Mouse (Mus musculus) heart, postnatal 25 days (tissue): ENCODE results near the gene Rftn2. TPM values are rescaled to one million over a fixed set of nuclear protein-coding genes. Genes with fewer than 3 reads are reported as not detected.

Source experiments
- DNase-seq: peaks from one replicate; pipeline ENCODE4 v3.0.0; 2022; ENCODE audit warnings: low spot score
- intact Hi-C: fragments of 180-260 bp; cut with DNase I; formaldehyde crosslinking; loops from one replicate; pipeline ENCODE4 v1.15.1; 2025
- total RNA-seq, 2 experiments: library from RNA; stranded (reverse); gene quantifications; 2 replicates each; pipeline ENCODE4 v1.2.3; 2021

Gene Rftn2
- total RNA-seq, result 10 to 100 TPM; 14.2 to 14.4 TPM

DNA sequence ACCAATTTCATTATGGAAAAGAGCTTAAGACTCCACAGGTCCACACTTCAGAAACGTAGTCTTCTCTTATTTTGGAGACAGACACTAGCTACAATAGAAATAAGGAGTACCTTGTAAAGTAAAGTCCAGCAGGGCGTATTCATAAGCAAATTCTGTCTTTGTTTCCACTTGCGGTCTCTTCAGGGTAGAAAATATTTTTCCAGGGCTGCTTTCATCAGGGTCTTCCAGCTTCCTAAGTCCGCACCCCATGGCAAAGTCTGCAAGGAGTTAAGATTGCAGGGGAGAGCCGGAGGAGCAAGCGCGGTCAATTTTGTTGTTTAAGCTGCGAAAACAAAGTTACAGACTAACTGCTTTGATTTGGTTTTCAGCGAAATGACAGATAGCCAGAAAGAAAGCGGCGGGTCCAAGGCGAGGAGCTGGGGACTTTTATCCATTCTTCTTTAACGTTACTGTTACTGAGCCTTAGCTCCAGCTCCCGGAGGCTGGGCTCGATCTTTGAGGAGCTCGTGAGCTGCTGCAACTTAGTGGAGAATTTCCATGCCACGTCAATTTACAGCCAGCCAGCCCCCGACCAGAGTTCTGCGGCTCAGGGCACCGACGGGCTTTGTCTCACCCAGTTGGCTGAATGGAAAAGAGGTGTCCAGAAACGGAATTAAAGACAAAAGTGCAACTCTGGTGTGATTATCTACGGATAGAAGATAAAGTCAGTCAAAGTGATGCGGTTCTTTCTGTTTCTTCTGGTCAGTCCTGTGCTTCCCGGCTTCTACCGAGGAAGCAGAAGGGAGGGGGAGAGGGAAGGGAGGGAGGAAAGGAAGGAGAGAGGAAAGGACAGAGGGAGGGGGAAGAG, at the start of gene Rftn2:
TSS of gene Rftn2 (minus strand) at position 772 of the 847 bp plus-strand sequence.
- no peak for DNase-seq
- intact Hi-C loops, result no loop called here

- no peak for DNase-seq
- intact Hi-C loops, result no loop called here
Measured at GRCm38 (mm10) chr1:55265447-55265846, 38.9 kb upstream of the Rftn2 start.

DNA sequence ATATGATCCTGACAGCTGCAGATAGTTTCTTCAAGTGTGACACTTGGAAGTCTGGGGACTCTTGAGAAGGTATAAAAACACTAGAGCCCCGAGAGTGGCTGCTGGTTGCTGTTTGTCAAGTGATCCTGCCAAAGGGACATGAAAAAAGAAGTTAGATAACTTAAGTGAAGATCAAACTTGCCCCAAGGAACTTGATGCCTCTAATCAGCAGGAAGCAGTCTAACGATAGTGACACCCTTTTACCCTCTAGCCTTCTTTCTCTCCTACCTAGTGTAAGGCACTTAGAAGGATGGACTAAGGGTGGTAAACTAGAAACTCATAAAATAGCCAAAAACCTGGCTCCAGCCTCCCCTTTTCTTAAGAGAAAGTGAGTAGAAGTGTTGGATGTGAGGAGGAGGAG, 37.8 kb upstream of the Rftn2 start:
- DNase-seq, result no peak
- intact Hi-C loops, result no loop called here

DNA sequence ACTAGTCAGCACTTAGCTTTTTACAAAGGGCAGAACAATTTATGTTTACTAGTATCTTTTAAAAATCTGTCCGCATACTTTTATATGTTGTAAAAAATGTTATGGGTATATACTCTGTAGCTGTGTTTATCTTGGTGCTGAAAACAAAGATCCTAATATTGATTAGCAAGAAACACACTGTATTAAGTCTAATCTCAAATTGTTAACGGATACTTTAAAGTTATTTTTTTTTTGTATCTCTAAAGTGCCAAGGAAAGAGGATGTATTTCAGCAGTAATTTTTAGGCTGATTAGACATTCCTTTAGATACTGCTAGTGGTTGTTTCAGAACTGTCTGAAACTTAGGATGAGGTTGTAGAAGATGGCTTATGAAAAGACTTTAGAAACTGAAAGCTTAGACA, 19.8 kb upstream of the Rftn2 start:
- DNase-seq, result no peak
- intact Hi-C loops, result no loop called here

DNA sequence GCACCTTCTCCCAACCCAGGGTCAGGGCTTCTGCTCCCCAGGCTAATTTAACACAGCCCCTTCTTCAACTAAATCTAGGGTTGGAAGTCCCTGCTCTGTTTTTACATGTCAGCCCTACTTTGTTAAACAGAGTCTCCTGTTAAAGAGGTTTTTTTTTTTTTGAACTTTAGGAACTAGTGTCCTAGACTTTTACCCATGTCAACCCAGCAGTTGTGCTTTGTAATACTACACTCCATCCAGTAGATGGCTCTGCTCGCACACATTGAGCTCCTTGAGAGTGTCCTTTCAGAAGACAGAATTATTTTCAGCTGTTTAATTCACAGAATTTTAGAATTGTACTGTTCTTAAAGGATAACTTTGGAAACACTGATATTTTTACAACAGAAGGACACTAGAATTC, 12.7 kb upstream of the Rftn2 start:
- no peak for DNase-seq
- intact Hi-C loops, result loop anchor here (5.0 kb wide), 2 partner anchors 152 to 633 kb away; partner anchors contain the start of genes Hspd1 and Hspe1

DNA sequence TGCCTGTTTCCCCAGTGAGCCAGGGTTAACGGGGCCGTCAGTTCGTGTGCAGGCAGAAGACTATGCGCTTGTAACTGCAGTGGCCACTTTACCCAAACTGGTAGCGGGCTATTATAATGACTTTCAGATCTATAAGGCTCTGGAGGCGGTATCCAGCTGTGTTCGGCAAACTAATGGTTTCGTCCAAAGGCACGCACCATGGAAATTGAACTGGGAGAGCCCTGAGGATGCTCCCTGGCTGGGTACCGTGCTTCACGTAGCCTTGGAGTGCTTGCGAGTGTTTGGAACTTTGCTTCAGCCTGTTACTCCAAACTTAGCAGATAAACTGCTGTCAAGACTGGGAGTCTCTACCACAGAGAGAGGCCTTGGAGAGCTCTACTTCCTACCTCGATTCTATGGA, 11.9 kb upstream of the Rftn2 start:
- intact Hi-C loops, result loop anchor here (5.0 kb wide), 2 partner anchors 151 to 634 kb away; partner anchors contain the start of genes Hspd1 and Hspe1
- DNase-seq, result no peak

DNA sequence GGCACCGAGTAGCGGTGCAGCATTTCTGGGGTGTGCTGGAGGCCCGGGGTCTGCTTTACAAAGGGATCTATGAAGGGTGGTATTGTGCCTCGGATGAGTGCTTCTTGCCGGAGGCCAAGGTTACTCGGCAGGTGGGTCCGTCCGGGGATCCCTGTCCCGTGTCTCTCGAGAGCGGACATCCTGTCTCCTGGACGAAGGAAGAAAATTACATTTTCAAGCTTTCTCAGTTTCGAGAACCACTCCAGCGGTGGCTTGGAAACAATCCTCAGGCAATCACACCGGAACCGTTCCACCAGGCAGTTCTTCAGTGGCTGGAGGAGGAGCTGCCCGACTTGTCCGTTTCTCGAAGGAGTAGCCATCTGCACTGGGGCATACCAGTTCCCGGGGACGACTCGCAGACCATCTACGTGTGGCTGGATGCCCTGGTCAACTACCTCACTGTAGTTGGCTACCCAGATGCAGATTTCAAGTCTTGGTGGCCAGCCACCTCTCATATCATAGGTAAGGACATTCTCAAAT, 11.1 kb upstream of the Rftn2 start:
- intact Hi-C loops, result loop anchor here (5.0 kb wide), 2 partner anchors 150 to 635 kb away; partner anchors contain the start of genes Hspd1 and Hspe1
- peak; percentile 10 for DNase-seq

GRCm38 (mm10) chr1:55236890-55237642, 10.5 kb upstream of the Rftn2 start, which contains the start of gene Mars2:
TSS of gene Mars2 (plus strand) at chr1:55237177.
- intact Hi-C loops, result loop anchor here (5.0 kb wide), 2 partner anchors 150 to 635 kb away; partner anchors contain the start of genes Hspd1 and Hspe1
- DNase-seq, result peak; percentile 90

DNA sequence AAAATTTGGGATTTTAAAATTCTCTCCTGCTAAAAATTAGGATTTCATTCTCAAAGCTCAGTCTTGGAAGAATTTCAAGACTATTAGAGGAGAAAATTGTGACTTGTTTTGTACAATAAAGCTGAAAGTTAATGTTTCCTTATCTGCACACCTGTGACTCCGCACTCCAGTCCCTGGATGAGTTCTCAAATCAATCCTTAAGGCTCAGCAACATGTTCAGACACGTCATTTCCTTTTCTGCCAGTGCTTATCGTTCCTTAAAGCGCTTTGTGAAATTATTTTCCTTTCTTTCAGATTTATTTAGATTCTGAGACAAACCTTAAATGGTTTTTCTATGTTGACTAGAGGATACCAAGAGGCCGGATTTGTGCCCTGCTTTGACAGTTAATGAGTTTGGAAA, 9.9 kb upstream of the Rftn2 start:
- intact Hi-C loops, result loop anchor here (5.0 kb wide), 2 partner anchors 149 to 636 kb away; partner anchors contain the start of genes Hspd1 and Hspe1
- DNase-seq, result no peak

GRCm38 (mm10) chr1:55234910-55235520, 8.4 kb upstream of the Rftn2 start:
- DNase-seq, result no peak
- intact Hi-C loops, result loop anchor here (5.0 kb wide), 2 partner anchors 148 to 637 kb away; partner anchors contain the start of genes Hspd1 and Hspe1

- DNase-seq, result no peak
- intact Hi-C loops, result no loop called here
Measured at GRCm38 (mm10) chr1:55228256-55228884, 1.8 kb upstream of the Rftn2 start.

DNA sequence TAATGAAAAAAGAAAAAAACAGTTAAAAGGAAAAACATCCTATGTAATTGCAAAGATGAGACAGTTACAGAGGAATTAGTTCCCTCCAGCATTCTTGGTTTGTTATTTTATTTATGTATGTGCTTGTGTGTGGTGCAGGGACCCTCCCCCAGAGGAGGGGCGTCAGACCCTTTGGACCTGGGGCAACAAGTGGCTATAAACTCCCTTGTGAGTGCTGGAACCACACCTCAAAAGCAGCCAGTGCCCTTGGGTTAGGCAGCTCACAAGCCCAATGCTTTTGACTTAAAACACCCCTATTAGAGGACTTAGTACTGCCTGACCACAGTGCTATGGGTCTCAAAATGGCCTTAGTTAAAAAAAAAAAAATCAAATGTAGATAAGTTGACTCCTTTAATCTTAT, 794 bp upstream of the Rftn2 start:
- intact Hi-C loops, result no loop called here
- no peak for DNase-seq

DNA sequence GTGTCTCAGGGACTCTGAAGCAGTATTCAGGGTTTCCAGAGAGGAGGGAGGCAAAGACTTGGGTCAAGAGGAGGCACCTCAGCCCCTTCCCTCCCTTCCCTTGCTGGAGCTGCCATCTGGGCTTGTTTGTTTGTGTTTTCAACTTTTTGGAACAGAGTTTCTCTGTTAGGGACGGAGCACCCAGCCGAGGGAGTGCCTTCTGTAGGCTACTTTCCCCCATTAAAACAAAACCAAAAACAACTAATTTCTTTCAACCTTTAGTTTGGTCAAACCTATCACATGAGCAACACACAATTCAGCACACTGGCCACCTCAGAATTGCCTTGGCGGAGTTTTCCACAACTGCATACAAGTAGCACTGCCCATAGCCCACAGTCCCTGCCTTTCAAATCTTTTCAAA, 1.2 kb downstream of the Rftn2 start:
- intact Hi-C loops, result no loop called here
- no peak for DNase-seq

GRCm38 (mm10) chr1:55224111-55224510, 2.5 kb downstream of the Rftn2 start:
- intact Hi-C loops, result loop anchor here (5.0 kb wide), 1 partner anchor 92 kb away; the partner anchor contains the start of gene Mob4
- no peak for DNase-seq

- DNase-seq, result no peak
- intact Hi-C loops, result loop anchor here (5.0 kb wide), 1 partner anchor 91 kb away; the partner anchor contains the start of gene Mob4
Measured at GRCm38 (mm10) chr1:55223026-55223425, 3.6 kb downstream of the Rftn2 start.

DNA sequence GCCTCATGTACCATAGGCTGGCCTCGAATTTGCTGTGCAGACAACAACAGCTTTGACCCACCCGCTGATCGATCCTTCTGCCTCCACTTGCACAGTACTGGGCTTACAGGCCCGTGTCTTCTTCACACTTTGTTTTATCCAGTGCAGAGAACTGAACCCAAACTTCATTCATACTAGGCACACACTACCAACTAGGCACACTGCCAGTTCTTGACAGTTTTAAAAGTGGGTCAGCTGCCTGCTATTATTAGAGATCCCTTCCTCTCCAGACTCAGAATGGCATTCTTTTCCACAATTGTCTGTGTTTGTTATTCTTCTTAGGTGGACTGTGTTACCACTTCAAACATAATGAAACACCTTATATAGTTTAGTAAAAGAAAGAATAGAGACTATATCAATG, 5.2 kb downstream of the Rftn2 start:
- intact Hi-C loops, result loop anchor here (5.0 kb wide), 1 partner anchor 89 kb away; the partner anchor contains the start of gene Mob4
- DNase-seq, result no peak

GRCm38 (mm10) chr1:55217191-55217590, 9.4 kb downstream of the Rftn2 start:
- DNase-seq, result no peak
- intact Hi-C loops, result no loop called here

GRCm38 (mm10) chr1:55215185-55215813, 11.3 kb downstream of the Rftn2 start:
- DNase-seq, result no peak
- intact Hi-C loops, result no loop called here

GRCm38 (mm10) chr1:55213936-55214335, 12.6 kb downstream of the Rftn2 start:
- intact Hi-C loops, result no loop called here
- DNase-seq, result no peak
